Mouse (Mus musculus) neutrophil, adult 5-6 weeks (primary cell): ENCODE data around the gene Rhou. TPM values are rescaled to one million over a fixed set of nuclear protein-coding genes. Genes with fewer than 3 reads are reported as not detected.

Experiments used
- ATAC-seq: fragments of 151-379, 151-347 bp; 2 replicates; pipeline ENCODE4 v1.8.0; 2017; ENCODE audit warnings: mild to moderate bottlenecking, moderate TSS enrichment; ENCODE audit not compliant: insufficient number of reproducible peaks, poor library complexity, low FRiP score, severe bottlenecking; ENCODE audit errors: extremely low read depth
- total RNA-seq: library from RNA; stranded (forward); fragments of 200-1000 nt; gene quantifications from 2 replicates; pipeline ENCODE4 v1.2.3, GENCODE M21; 2017

Gene Rhou
- total RNA-seq, 1 experiment from 2014 or later, result 3.7 TPM

- ATAC-seq, result no peak
These were observed 29.6 kb downstream of the Rhou start for GRCm38 (mm10) chr8:123683321-123683720.

GRCm38 (mm10) chr8:123684806-123685205 lies 31.1 kb downstream of the Rhou start:
- ATAC-seq, result no peak

- no peak for ATAC-seq
These were observed 31.7 kb downstream of the Rhou start for GRCm38 (mm10) chr8:123685477-123685876.

GRCm38 (mm10) chr8:123687826-123688225 lies 34.1 kb downstream of the Rhou start:
- ATAC-seq, result no peak

GRCm38 (mm10) chr8:123692165-123692962 lies 38.6 kb downstream of the Rhou start:
- no peak for ATAC-seq

GRCm38 (mm10) chr8:123696167-123696566 lies 42.4 kb downstream of the Rhou start:
- ATAC-seq, result no peak

- no peak for ATAC-seq
These were observed 43.6 kb downstream of the Rhou start for GRCm38 (mm10) chr8:123697329-123697728.

- no peak for ATAC-seq
These were observed 46.8 kb downstream of the Rhou start for GRCm38 (mm10) chr8:123700399-123701070.

- no peak for ATAC-seq
These were observed 48.3 kb downstream of the Rhou start for GRCm38 (mm10) chr8:123701952-123702587.

- no peak for ATAC-seq
These were observed 51.6 kb downstream of the Rhou start for GRCm38 (mm10) chr8:123705376-123705775.

- ATAC-seq, result no peak
These were observed 53.4 kb downstream of the Rhou start for GRCm38 (mm10) chr8:123707137-123707536.

- no peak for ATAC-seq
These were observed 55.0 kb downstream of the Rhou start for GRCm38 (mm10) chr8:123708729-123709128.

- ATAC-seq, result no peak
These were observed 56.6 kb downstream of the Rhou start for GRCm38 (mm10) chr8:123710335-123710734.

Other genes with a start within 250 kb of the Rhou start
- 0.61 TPM in 1 of 2 replicates, not detected in the other for gene Mc1r, start 246.8 kb upstream of the Rhou start, total RNA-seq
- 1.2 TPM in 1 of 2 replicates, not detected in the other for gene Tubb3, start 242.5 kb upstream of the Rhou start, total RNA-seq
- 5.0 and 6.2 TPM in 2 replicates for gene Def8, start 230.4 kb upstream of the Rhou start, total RNA-seq
- 12.8 and 17.9 TPM in 2 replicates for gene Afg3l1, start 176.0 kb upstream of the Rhou start, total RNA-seq
- gene Dbndd1, start 138.5 kb upstream of the Rhou start, total RNA-seq, result 0.58 TPM in 1 of 2 replicates, not detected in the other
- 2.3 and 4.3 TPM in 2 replicates for gene Gas8, start 135.1 kb upstream of the Rhou start, total RNA-seq
- gene Rab4a, start 152.1 kb downstream of the Rhou start, total RNA-seq, result not detected in 2 replicates
- 7.0 and 8.5 TPM in 2 replicates for gene Ccsap, start 206.3 kb downstream of the Rhou start, total RNA-seq
- not detected in 2 replicates for gene Acta1, start 240.8 kb downstream of the Rhou start, total RNA-seq